Mouse (Mus musculus) limb, embryonic 14.5 days (tissue): ENCODE measurements around the gene Serpinb9. TPM values are rescaled to one million over a fixed set of nuclear protein-coding genes. Genes with fewer than 3 reads are reported as not detected.

Experiments used
- ATAC-seq: fragments of 200-750 bp; cut with Nextera tagmentation; 2 replicates; pipeline ENCODE4 v1.8.0; 2017; ENCODE audit warnings: low read depth, moderate number of reproducible peaks, moderate TSS enrichment; ENCODE audit not compliant: low FRiP score
- DNase-seq: peaks from one replicate; pipeline ENCODE4 v3.0.0-alpha.2; 2015; ENCODE audit warnings: low spot score
- H3K27ac ChIP-seq: fragments of 300-500 bp; sonication (generic); replicated peaks from 2 replicates; pipeline ENCODE4 v1.5.1; 2014; ENCODE audit warnings: low read depth, mild to moderate bottlenecking, low read length, moderate library complexity, mixed read lengths
- H3K27me3 ChIP-seq: fragments of 300-500 bp; sonication (generic); 2 replicates; pipeline ENCODE4 v1.6.1; 2014; ENCODE audit warnings: low read length, mixed read lengths; ENCODE audit not compliant: control insufficient read depth, insufficient read depth
- H3K36me3 ChIP-seq: fragments of 300-500 bp; sonication (generic); 2 replicates; pipeline ENCODE4 v1.6.1; 2014; ENCODE audit warnings: mild to moderate bottlenecking, low read length, moderate library complexity, mixed read lengths; ENCODE audit not compliant: control insufficient read depth, insufficient read depth
- H3K4me1 ChIP-seq: fragments of 300-500 bp; sonication (generic); 2 replicates; pipeline ENCODE4 v1.6.1; 2014; ENCODE audit warnings: antibody characterized with exemption, low read length, mixed read lengths; ENCODE audit not compliant: control insufficient read depth, insufficient read depth
- H3K4me2 ChIP-seq: fragments of 300-500 bp; sonication (generic); replicated peaks from 2 replicates; pipeline ENCODE4 v1.6.1; 2014; ENCODE audit warnings: low read depth, mild to moderate bottlenecking, low read length, moderate library complexity; ENCODE audit not compliant: severe bottlenecking
- H3K4me3 ChIP-seq: fragments of 300-500 bp; sonication (generic); replicated peaks from 2 replicates; pipeline ENCODE4 v1.5.1; 2014; ENCODE audit warnings: low read length
- H3K9ac ChIP-seq: fragments of 300-500 bp; sonication (generic); 2 replicates; pipeline ENCODE4 v1.6.1; 2014; ENCODE audit warnings: mild to moderate bottlenecking, low read depth, low read length, moderate library complexity; ENCODE audit not compliant: severe bottlenecking
- H3K9me3 ChIP-seq: fragments of 300-500 bp; sonication (generic); 2 replicates; pipeline ENCODE4 v1.6.1; 2016; ENCODE audit warnings: low read length; ENCODE audit not compliant: control insufficient read depth
- POLR2A ChIP-seq: fragments of 200-500 bp; IDR thresholded peaks from 2 replicates; pipeline ENCODE4 v1.8.0; 2012; ENCODE audit warnings: inconsistent platforms, mild to moderate bottlenecking, moderate library complexity, borderline replicate concordance; ENCODE audit not compliant: insufficient read depth, insufficient read length; ENCODE audit errors: extremely low read depth
- WGBS: fragments of 180-500 bp; shearing (Covaris S2); extraction: QIAGEN DNeasy Blood & Tissue Kit; methylation state at CpG from one replicate; pipeline ENCODE4 v1.1.7; 2014; 5-methylcytosine and 5-hydroxymethylcytosine counted together
- polyA plus RNA-seq, 2 experiments: library from polyadenylated mRNA; depleted of rRNA in 1 of 2; stranded (reverse) in 1 of 2; unstranded in 1 of 2; fragments of >200 nt; fragmentation: Nextera tagmentation in 1 of 2; extraction: Ambion mirVana in 1 of 2; gene quantifications; 2 replicates each; pipeline versions ENCODE4 v1.2.1 to v1.2.3; 2012 to 2014

Serpinb9 gene
- polyA plus RNA-seq, 2 experiments: 2.6 to 4.6 TPM

DNA sequence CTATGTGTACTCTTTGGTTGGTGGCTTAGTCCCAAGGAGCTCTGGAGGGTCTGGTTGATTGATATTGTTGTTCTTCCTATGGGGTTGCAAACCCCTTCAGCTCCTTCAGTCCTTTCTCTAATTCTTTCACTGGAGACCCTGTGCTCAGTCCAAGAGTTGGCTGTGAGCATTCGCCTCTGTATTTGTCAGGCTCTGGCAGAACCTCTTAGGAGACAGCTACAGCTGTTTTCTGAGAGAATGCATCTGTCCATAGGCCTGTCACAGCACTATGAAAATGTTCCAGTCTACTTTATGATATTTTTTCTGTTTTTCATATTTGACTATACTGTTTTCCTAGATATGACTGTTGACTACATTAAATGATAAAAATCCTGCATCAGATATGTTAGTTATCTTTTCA, 9.3 kb downstream of the Serpinb9 start:
- H3K27ac ChIP-seq: no peak overlapping the region
- WGBS: 83% methylated on average over 1 of the region's 1 CpGs
- no peak for TF ChIP-seq POLR2A
- H3K9ac ChIP-seq: no peak overlapping the region
- ATAC-seq (no peak), DNase-seq (no peak)
- H3K9me3 ChIP-seq: no peaks in the 10 kb centered on the region
- H3K4me1 ChIP-seq: no peaks in the 10 kb centered on the region
- H3K36me3 ChIP-seq: no peaks in the 10 kb centered on the region
- no peak overlapping the region for H3K4me3 ChIP-seq
- H3K4me2 ChIP-seq: no peak overlapping the region
- H3K27me3 ChIP-seq: no peaks in the 10 kb centered on the region

DNA sequence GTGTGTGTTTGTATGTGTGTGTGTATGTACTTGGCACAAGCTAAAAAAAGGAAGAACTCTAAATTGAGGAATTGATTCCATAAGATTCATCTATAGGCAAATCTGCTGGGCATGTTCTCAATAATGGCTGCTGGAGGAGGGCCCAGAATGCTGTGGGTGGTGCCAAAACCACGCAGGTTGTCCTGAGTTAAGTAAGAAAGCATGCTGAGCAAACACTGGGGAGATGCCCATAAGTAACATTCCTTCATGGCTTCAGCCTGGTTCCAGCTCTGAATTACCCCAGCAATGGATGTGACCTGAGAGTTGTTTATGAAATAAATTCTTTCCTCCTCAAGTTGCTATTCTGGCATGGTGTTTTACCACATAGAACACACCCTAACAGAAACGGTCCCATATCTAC, 10.2 kb downstream of the Serpinb9 start:
- H3K4me1 ChIP-seq: no peaks in the 10 kb centered on the region
- WGBS: 63% methylated on average over 2 of the region's 2 CpGs
- H3K9me3 ChIP-seq: no peaks in the 10 kb centered on the region
- ATAC-seq (no peak), DNase-seq (no peak)
- no peak overlapping the region for H3K27ac ChIP-seq
- TF ChIP-seq POLR2A: no peak
- H3K27me3 ChIP-seq: no peaks in the 10 kb centered on the region
- no peak overlapping the region for H3K9ac ChIP-seq
- H3K36me3 ChIP-seq: no peaks in the 10 kb centered on the region
- H3K4me2 ChIP-seq: no peak overlapping the region
- H3K4me3 ChIP-seq: no peak overlapping the region

GRCm38 (mm10) chr13:33022371-33022770, 19.3 kb downstream of the Serpinb9 start:
- Histone ChIP-seq H3K9me3 (0 out of 2 replicates have a peak, but pooled peaks cover 4% of the 10 kb centered on the region), H3K4me2 (no peak overlapping the region), H3K27ac (no peak overlapping the region), H3K4me1 (no peaks in the 10 kb centered on the region), H3K4me3 (no peak overlapping the region), H3K36me3 (no peaks in the 10 kb centered on the region), H3K9ac (no peak overlapping the region), H3K27me3 (no peaks in the 10 kb centered on the region)
- DNase-seq (no peak), ATAC-seq (no peak)
- 82% methylated on average over 1 of the region's 1 CpGs for WGBS
- TF ChIP-seq POLR2A: no peak

DNA sequence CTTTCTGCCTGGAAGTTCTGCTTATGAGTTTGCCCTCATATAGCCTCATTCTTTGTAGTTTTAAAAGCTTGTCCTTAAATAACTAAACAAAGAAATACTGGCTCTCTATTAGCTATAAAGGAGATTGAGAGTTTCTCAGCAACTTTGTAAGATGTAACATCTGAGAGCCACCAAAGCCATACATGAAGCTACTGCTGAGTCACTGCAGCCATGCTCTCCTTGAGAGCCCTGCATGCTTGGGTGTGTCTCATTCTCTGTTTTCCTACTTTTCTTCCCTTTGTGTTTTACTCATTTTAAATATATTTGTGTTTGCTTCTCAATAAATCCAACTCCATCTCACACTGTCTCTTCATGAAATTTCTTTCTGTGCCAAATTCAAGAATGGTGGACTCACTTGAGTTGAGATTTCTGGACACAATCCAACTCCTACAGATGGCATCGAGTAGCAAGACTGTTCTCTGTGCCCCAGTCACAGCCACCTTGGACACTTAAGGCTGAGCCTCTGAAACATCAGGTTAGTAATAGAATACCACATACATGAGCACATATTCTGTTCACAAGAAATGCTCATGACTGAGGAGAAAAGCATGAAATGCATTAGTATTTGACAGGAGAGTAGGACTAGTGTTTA, 23.5 kb downstream of the Serpinb9 start:
- no peak overlapping the region for H3K9ac ChIP-seq
- DNase-seq (no peak), ATAC-seq (no peak)
- H3K4me3 ChIP-seq: no peak overlapping the region
- H3K36me3 ChIP-seq: no peaks in the 10 kb centered on the region
- H3K27me3 ChIP-seq: no peaks in the 10 kb centered on the region
- no peak overlapping the region for H3K4me2 ChIP-seq
- 59% methylated on average over 1 of the region's 1 CpGs for WGBS
- H3K9me3 ChIP-seq: no peaks in the 10 kb centered on the region
- no peak for TF ChIP-seq POLR2A
- H3K4me1 ChIP-seq: no peaks in the 10 kb centered on the region
- H3K27ac ChIP-seq: no peak overlapping the region

DNA sequence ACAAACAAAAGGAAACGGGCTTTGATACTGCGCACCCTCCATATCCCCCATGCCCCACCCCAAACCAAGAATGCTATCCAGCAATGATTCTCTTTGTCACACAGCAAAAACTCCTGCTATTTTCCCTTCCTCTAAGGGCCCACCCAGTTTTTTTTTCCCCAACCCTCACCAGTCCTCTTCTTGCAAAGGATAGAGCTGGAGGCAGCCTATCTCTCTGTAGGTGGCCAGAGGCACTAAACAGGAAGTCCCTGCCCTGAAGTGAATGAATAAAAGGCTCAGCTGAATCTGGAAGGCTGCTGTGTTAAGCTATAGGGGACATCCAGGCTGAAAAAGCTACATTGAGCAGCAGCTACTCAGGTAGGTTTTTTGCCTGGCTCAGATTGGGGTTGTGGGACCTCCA, 24.2 kb downstream of the Serpinb9 start, which contains the start of gene Serpinb9b:
TSS of gene Serpinb9b (plus strand) at position 173 of the 400 bp plus-strand sequence.
- H3K36me3 ChIP-seq: no peaks in the 10 kb centered on the region
- H3K4me3 ChIP-seq: no peak within 1 kb of the TSS
- H3K27ac ChIP-seq: no peak within 1 kb of the TSS
- H3K9ac ChIP-seq: no peak within 1 kb of the TSS
- no peaks in the 10 kb centered on the region for H3K4me1 ChIP-seq
- WGBS: 86% methylated on average over 2 of the region's 2 CpGs
- no peak within 1 kb of the TSS for H3K4me2 ChIP-seq
- TF ChIP-seq POLR2A: no peak
- ATAC-seq: no peak
- H3K27me3 ChIP-seq: no peaks in the 10 kb centered on the region
- no peak for DNase-seq
- no peaks in the 10 kb centered on the region for H3K9me3 ChIP-seq
